Mouse (Mus musculus) embryonic fibroblast, embryonic 13.5 days (primary cell): ENCODE measurements around the gene Polk.

Experiments used
- CTCF ChIP-seq: IDR thresholded peaks from 2 replicates; pipeline ENCODE4 v1.5.1; 2011; ENCODE audit warnings: mild to moderate bottlenecking, control low read depth, low read length, moderate library complexity, borderline replicate concordance; ENCODE audit not compliant: insufficient read depth
- POLR2A ChIP-seq: IDR thresholded peaks from 2 replicates; pipeline ENCODE4 v1.6.1; 2011; ENCODE audit warnings: low read depth, mild to moderate bottlenecking, control low read depth, low read length, moderate library complexity

- peak; percentile 97 for TF ChIP-seq POLR2A
- TF ChIP-seq CTCF, result no peak
These were observed at the start of gene Polk, which contains the start of gene Col4a3bp for GRCm38 (mm10) chr13:96542081-96542889.
